In genomic region chr2:49672501-49672874, GRCm38 (mm10) we compare ENCODE assay signal across 10 mouse cellular contexts. TPM values are rescaled to one million over a fixed set of nuclear protein-coding genes. Genes with fewer than 3 reads are reported as not detected.
A peak's percentile ranks its signal among the peaks of the same experiment; 100 is the strongest.
DNase-seq lines count a peak whose midpoint lies in the region; ATAC-seq and TF ChIP-seq lines count a peak whose summit lies in the region.
"Had no signal": no experiment of that assay in that cellular context is flagged by ENCODE, and none has a peak within 500 bp of the region (broad histone marks: within the 10 kb centered on the region; RNA-seq: fewer than 3 reads in every experiment).

No protein-coding gene starts in this region.

- 0 out of 2 replicates have a peak, but pooled peaks have one; percentile 34 for ATAC-seq in embryonic facial prominence, embryonic 11.5 days (replicated peaks; ENCODE audit: insufficient number of reproducible peaks, low FRiP score, low TSS enrichment, low read depth)
- ATAC-seq in hindbrain, embryonic 14.5 days (ENCODE audit: low FRiP score) = peak; percentile 59
- peak; percentile 10; the same call in 1 of the 2 replicates for ATAC-seq in neural tube, embryonic 13.5 days (ENCODE audit: low read depth)
- ATAC-seq in intestine, embryonic 15.5 days = no peak
- ATAC-seq: liver, postnatal 0 days had no signal

- no peak overlapping the region for H3K9ac ChIP-seq in embryonic facial prominence, embryonic 11.5 days (replicated peaks; ENCODE audit: low read length)
- H3K9ac ChIP-seq in hindbrain, embryonic 14.5 days = 0 out of 2 replicates have a peak overlapping the region, but pooled peaks have one; percentile 11
- no peak overlapping the region for H3K9ac ChIP-seq in neural tube, embryonic 13.5 days
- H3K9ac ChIP-seq in intestine, embryonic 15.5 days = no peak overlapping the region
- H3K9ac ChIP-seq: liver, postnatal 0 days had no signal

- H3K4me2 ChIP-seq in embryonic facial prominence, embryonic 11.5 days (ENCODE audit: low read depth, low read length) = no peak overlapping the region
- H3K4me2 ChIP-seq in hindbrain, embryonic 14.5 days (replicated peaks) = no peak overlapping the region
- no peak overlapping the region for H3K4me2 ChIP-seq in neural tube, embryonic 13.5 days
- H3K4me2 ChIP-seq in intestine, embryonic 15.5 days (replicated peaks) = no peak overlapping the region

- no peaks in the 10 kb centered on the region for H3K9me3 ChIP-seq in embryonic facial prominence, embryonic 11.5 days (replicated peaks; ENCODE audit: control insufficient read depth, low read length)
- no peaks in the 10 kb centered on the region for H3K9me3 ChIP-seq in hindbrain, embryonic 14.5 days (ENCODE audit: control insufficient read depth, low read length)
- no peaks in the 10 kb centered on the region for H3K9me3 ChIP-seq in neural tube, embryonic 13.5 days
- no peaks in the 10 kb centered on the region for H3K9me3 ChIP-seq in intestine, embryonic 15.5 days

- DNase-seq in left cerebral cortex, adult 2 months (ENCODE audit: extremely low spot score in 1 of 2, low spot score in 2 of 2) = no peak
- DNase-seq in left cerebral cortex, postnatal 14 days (ENCODE audit: low spot score in 2 of 2) = no peak
- DNase-seq in embryonic facial prominence, embryonic 11.5 days (ENCODE audit: low spot score) = peak; percentile 26
- peak; percentile 38 for DNase-seq in hindbrain, embryonic 14.5 days (ENCODE audit: low spot score)
- DNase-seq in gastrocnemius, postnatal 36 days = no peak
- no peak for DNase-seq in adrenal gland, postnatal 4 days (ENCODE audit: low spot score in 2 of 2)
- DNase-seq: kidney, postnatal 4 days; liver, postnatal 0 days had no signal

- H3K4me3 ChIP-seq in left cerebral cortex, adult 2 months = no peak overlapping the region
- no peak overlapping the region for H3K4me3 ChIP-seq in embryonic facial prominence, embryonic 11.5 days (ENCODE audit: low read depth, low read length)
- H3K4me3 ChIP-seq in hindbrain, embryonic 14.5 days (replicated peaks; ENCODE audit: low read length) = no peak overlapping the region
- H3K4me3 ChIP-seq in neural tube, embryonic 13.5 days = no peak overlapping the region
- H3K4me3 ChIP-seq in intestine, embryonic 15.5 days (replicated peaks) = no peak overlapping the region

- H3K27ac ChIP-seq in left cerebral cortex, adult 2 months = peak overlapping the region; percentile 58
- peak overlapping the region; percentile 14; the same call in 1 of the 2 replicates for H3K27ac ChIP-seq in embryonic facial prominence, embryonic 11.5 days (replicated peaks; ENCODE audit: low read depth, low read length)
- peak overlapping the region; percentile 81 for H3K27ac ChIP-seq in hindbrain, embryonic 14.5 days
- H3K27ac ChIP-seq in neural tube, embryonic 13.5 days (replicated peaks) = peak overlapping the region; percentile 86
- no peak overlapping the region for H3K27ac ChIP-seq in intestine, embryonic 15.5 days

- no peaks in the 10 kb centered on the region; the same call in 1 of the 2 replicates for H3K36me3 ChIP-seq in embryonic facial prominence, embryonic 11.5 days (replicated peaks; ENCODE audit: control insufficient read depth, insufficient read depth, low read depth, low read length)
- no peaks in the 10 kb centered on the region for H3K36me3 ChIP-seq in hindbrain, embryonic 14.5 days (replicated peaks; ENCODE audit: control insufficient read depth, insufficient read depth)
- 0 out of 2 replicates have a peak, but pooled peaks cover 3% of the 10 kb centered on the region for H3K36me3 ChIP-seq in neural tube, embryonic 13.5 days
- H3K36me3 ChIP-seq in intestine, embryonic 15.5 days = no peaks in the 10 kb centered on the region

- TF ChIP-seq CTCF in left cerebral cortex, adult 2 months (IDR thresholded peaks at IDR 0.05) = no peak

- H3K4me1 ChIP-seq in embryonic facial prominence, embryonic 11.5 days (ENCODE audit: control insufficient read depth, insufficient read depth, low read length) = no peaks in the 10 kb centered on the region
- peaks cover 55% of the 10 kb centered on the region for H3K4me1 ChIP-seq in hindbrain, embryonic 14.5 days (replicated peaks; ENCODE audit: control insufficient read depth, insufficient read depth, low read length)
- H3K4me1 ChIP-seq in neural tube, embryonic 13.5 days (replicated peaks) = peaks cover 77% of the 10 kb centered on the region
- no peaks in the 10 kb centered on the region for H3K4me1 ChIP-seq in intestine, embryonic 15.5 days (replicated peaks)

- WGBS in embryonic facial prominence, embryonic 11.5 days = 74% methylated on average over 7 of the region's 7 CpGs
- WGBS in hindbrain, embryonic 14.5 days = 29% methylated on average over 7 of the region's 7 CpGs
- WGBS in neural tube, embryonic 13.5 days = 38% methylated on average over 7 of the region's 7 CpGs
- 94% methylated on average over 7 of the region's 7 CpGs for WGBS in intestine, embryonic 15.5 days

- intact Hi-C loops in left cerebral cortex, adult 2 months (cut with DNase I) = no loop called here
- intact Hi-C loops in left cerebral cortex, postnatal 14 days (cut with DNase I) = no loop called here
- intact Hi-C loops in gastrocnemius, postnatal 36 days (cut with DNase I) = no loop called here

- H3K27me3 ChIP-seq in embryonic facial prominence, embryonic 11.5 days (ENCODE audit: control insufficient read depth, insufficient read depth, low read length) = no peaks in the 10 kb centered on the region
- no peaks in the 10 kb centered on the region for H3K27me3 ChIP-seq in hindbrain, embryonic 14.5 days (ENCODE audit: control insufficient read depth, insufficient read depth, low read length)
- H3K27me3 ChIP-seq in neural tube, embryonic 13.5 days = no peaks in the 10 kb centered on the region
- H3K27me3 ChIP-seq in intestine, embryonic 15.5 days (replicated peaks) = no peaks in the 10 kb centered on the region

RNA-seq across cellular contexts. Expression of gene Kif5c, which starts 53.4 kb away (rescaled TPM):
- total RNA-seq in left cerebral cortex, adult 2 months (2021) = 100 to 1,000 TPM; 567 to 594 TPM
- 100 to 1,000 TPM; 532 to 560 TPM for total RNA-seq in left cerebral cortex, postnatal 14 days (2021)
- polyA plus RNA-seq in embryonic facial prominence, embryonic 11.5 days (2014; fragmentation: Nextera tagmentation; extraction: Ambion mirVana) = 36.3 and 41.0 TPM in 2 replicates
- 224 and 233 TPM in 2 replicates for polyA plus RNA-seq in hindbrain, embryonic 14.5 days (2014; fragmentation: Nextera tagmentation; extraction: Ambion mirVana)
- 181 and 182 TPM in 2 replicates for polyA plus RNA-seq in neural tube, embryonic 13.5 days (2015; fragmentation: Nextera tagmentation; extraction: Ambion mirVana)
- under 1 TPM; 0.28 to 0.64 TPM for total RNA-seq in gastrocnemius, postnatal 36 days (2021)
- total RNA-seq in adrenal gland, postnatal 4 days (2021) = 10 to 100 TPM; 20.8 to 31.1 TPM
- 6.6 and 8.2 TPM in 2 replicates for polyA plus RNA-seq in intestine, embryonic 15.5 days (2015; fragmentation: Nextera tagmentation; extraction: Ambion mirVana)

Comparison
In these comparisons a context has a peak if more than half of its experiments do, and no peak if none do; other contexts are left out.
1. DNase-seq: peak in embryonic facial prominence, embryonic 11.5 days (single experiment) and hindbrain, embryonic 14.5 days (single experiment); none in left cerebral cortex, adult 2 months (0 of 2), left cerebral cortex, postnatal 14 days (0 of 2), gastrocnemius, postnatal 36 days (0 of 2) and adrenal gland, postnatal 4 days (0 of 2).
2. RNA of gene Kif5c, which starts 53.4 kb away (total RNA-seq): 567 to 594 TPM in left cerebral cortex, adult 2 months and 532 to 560 TPM in left cerebral cortex, postnatal 14 days; 20.8 to 31.1 TPM in adrenal gland, postnatal 4 days and 0.28 to 0.64 TPM in gastrocnemius, postnatal 36 days; every median in the first group is over 10 times any median in the second.